Mouse (Mus musculus) regulatory T cell (primary cell): ENCODE data around the gene Ttll11.

Experiments used
- in situ Hi-C: fragments of 300-600 bp; cut with MboI, MseI; formaldehyde crosslinking; loops from one replicate; pipeline ENCODE4 v1.15.1; 2025; ENCODE audit warnings: high pct_unique_total_duplicates

Gene Ttll11

GRCm38 (mm10) chr2:35979644-35980021 is at the start of gene Ttll11:
Gene Ttll11, minus strand, starts transcription at chr2:35979913.
- in situ Hi-C loops, result no loop called here

- in situ Hi-C loops, result no loop called here
These were observed 43.6 kb upstream of the Ttll11 start for GRCm38 (mm10) chr2:36023291-36023690.

- in situ Hi-C loops, result no loop called here
These were observed 41.9 kb upstream of the Ttll11 start for GRCm38 (mm10) chr2:36021385-36022159.

- in situ Hi-C loops, result no loop called here
These were observed 33.3 kb upstream of the Ttll11 start for GRCm38 (mm10) chr2:36013010-36013409.

- in situ Hi-C loops, result no loop called here
These were observed 31.7 kb upstream of the Ttll11 start for GRCm38 (mm10) chr2:36011331-36011825.

GRCm38 (mm10) chr2:36010579-36010978 is 30.9 kb upstream of the Ttll11 start:
- in situ Hi-C loops, result no loop called here

GRCm38 (mm10) chr2:36009386-36009785 is 29.7 kb upstream of the Ttll11 start:
- in situ Hi-C loops, result loop anchor here (5.0 to 10.0 kb wide), 2 partner anchors 203 to 1345 kb away; partner anchors contain the start of gene Pdcl

GRCm38 (mm10) chr2:36008071-36008470 is 28.4 kb upstream of the Ttll11 start:
- in situ Hi-C loops, result loop anchor here (5.0 to 10.0 kb wide), 2 partner anchors 204 to 1347 kb away; partner anchors contain the start of gene Pdcl

GRCm38 (mm10) chr2:36002188-36002587 is 22.5 kb upstream of the Ttll11 start:
- in situ Hi-C loops, result loop anchor here (10.0 kb wide), 1 partner anchor 1353 kb away; the partner anchor contains the start of gene Pdcl

GRCm38 (mm10) chr2:36000390-36000789 is 20.7 kb upstream of the Ttll11 start:
- in situ Hi-C loops, result loop anchor here (10.0 kb wide), 1 partner anchor 1354 kb away; the partner anchor contains the start of gene Pdcl

GRCm38 (mm10) chr2:35999212-35999611 is 19.5 kb upstream of the Ttll11 start:
- in situ Hi-C loops, result no loop called here

- in situ Hi-C loops, result no loop called here
These were observed 18.7 kb upstream of the Ttll11 start for GRCm38 (mm10) chr2:35998416-35998815.

GRCm38 (mm10) chr2:35996753-35997152 is 17.0 kb upstream of the Ttll11 start:
- in situ Hi-C loops, result no loop called here

GRCm38 (mm10) chr2:35994303-35994702 is 14.6 kb upstream of the Ttll11 start:
- in situ Hi-C loops, result no loop called here

- in situ Hi-C loops, result no loop called here
These were observed 13.8 kb upstream of the Ttll11 start for GRCm38 (mm10) chr2:35993481-35993880.

- in situ Hi-C loops, result no loop called here
These were observed 12.5 kb upstream of the Ttll11 start for GRCm38 (mm10) chr2:35992259-35992658.

- in situ Hi-C loops, result no loop called here
These were observed 4.2 kb upstream of the Ttll11 start for GRCm38 (mm10) chr2:35983869-35984268.

- in situ Hi-C loops, result no loop called here
These were observed 2.2 kb upstream of the Ttll11 start for GRCm38 (mm10) chr2:35981872-35982271.

GRCm38 (mm10) chr2:35978941-35979643 is 621 bp downstream of the Ttll11 start:
- in situ Hi-C loops, result no loop called here

- in situ Hi-C loops, result no loop called here
These were observed 1.3 kb downstream of the Ttll11 start for GRCm38 (mm10) chr2:35978276-35978933.

GRCm38 (mm10) chr2:35977749-35978148 is 2.0 kb downstream of the Ttll11 start:
- in situ Hi-C loops, result no loop called here
